Mouse (Mus musculus) ovary, postnatal 14 days (tissue): ENCODE results near the gene Mtx1.
A peak's percentile ranks its signal among the peaks of the same experiment; 100 is the strongest.
"Not testable (repeated sequence)": the region's sequence is repeated elsewhere in the genome, so short reads cannot be mapped to it uniquely, and the experiment has no call there.

Experiments used
- DNase-seq: peaks from one replicate; pipeline ENCODE4 v3.0.0; 2022; ENCODE audit warnings: low spot score

The Mtx1 gene

DNA sequence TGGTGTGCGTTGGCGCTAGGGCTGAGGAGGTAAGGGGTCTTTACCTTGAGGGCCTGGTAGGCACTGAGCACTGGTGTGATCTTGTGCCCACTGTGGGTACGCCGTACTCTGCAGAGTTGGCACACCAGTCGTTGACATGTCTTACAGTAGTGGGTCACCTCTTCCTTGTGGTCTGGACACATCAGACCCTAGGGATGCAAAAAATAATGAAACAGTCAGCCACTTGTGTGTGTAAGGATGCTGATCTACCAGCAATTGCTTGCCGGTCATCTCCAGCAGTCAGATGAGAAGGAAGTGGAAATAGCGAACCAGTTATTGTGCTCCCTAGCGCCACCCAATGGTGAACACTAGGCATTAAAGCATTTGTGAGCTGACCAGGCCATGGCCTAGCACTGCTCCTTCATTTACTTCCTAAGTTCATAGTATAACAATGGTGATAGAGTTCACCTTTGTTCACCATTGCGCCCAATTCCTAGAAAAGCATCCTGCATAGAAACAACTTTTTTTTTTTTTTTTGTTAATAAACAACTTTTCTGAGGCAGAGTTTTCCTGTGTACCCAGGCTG lies 15.5 kb upstream of the Mtx1 start:
- peak; percentile 53 for DNase-seq

- DNase-seq: no peak
These were observed 11.6 kb upstream of the Mtx1 start for GRCm38 (mm10) chr3:89238494-89238893.

GRCm38 (mm10) chr3:89237682-89238081 lies 10.8 kb upstream of the Mtx1 start:
- no peak for DNase-seq

GRCm38 (mm10) chr3:89236516-89236915 lies 9.6 kb upstream of the Mtx1 start:
- DNase-seq: no peak

DNA sequence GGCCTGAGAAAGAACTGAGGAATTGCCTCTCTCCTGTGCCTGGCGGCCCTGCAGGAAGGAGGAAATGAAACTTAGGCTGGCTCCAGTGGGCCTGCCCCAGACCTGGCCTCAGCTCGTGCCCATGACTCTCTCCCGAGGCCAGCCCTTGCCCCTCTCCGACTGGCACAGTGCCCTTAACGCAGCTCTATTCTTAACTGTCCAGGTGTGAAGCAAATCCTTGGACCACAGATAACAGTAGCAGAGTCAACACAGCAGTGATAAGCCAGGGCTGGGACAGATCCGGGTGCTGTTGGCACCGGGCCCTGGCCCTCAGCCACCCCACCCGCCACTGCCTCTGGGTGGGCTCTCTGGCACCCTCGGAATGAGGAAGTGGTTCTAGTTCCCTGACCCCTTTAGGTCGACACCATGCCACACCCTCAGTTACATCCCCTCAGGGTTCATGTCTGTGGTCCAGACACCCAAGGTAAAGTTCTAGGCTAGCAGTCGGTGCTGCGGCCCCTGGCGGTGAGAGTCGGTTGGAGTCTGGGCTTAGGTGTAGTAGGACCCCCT lies 6.7 kb upstream of the Mtx1 start:
- DNase-seq: no peak

GRCm38 (mm10) chr3:89232614-89233013 lies 5.7 kb upstream of the Mtx1 start:
- no peak for DNase-seq

DNA sequence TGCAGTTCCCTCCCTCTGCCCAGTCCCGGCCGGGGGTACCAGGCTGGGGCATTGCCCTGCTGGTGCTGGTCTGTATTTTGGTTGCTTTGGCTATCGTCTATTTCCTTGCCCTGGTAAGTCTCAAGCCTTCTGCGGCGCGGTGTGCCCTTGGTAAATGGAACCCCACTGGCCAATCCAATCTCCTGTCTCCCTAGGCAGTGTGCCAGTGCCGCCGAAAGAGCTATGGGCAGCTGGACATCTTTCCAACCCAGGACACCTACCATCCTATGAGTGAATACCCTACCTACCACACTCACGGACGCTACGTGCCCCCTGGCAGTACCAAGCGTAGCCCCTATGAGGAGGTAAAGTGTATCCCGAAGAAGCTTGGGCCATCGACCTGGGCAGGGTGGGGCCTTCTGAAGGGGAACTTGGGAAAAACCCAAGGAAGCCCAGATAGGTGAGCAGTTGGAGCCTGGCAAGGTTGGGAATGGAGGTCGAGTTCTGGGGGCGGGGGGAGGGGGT lies 4.9 kb upstream of the Mtx1 start:
- DNase-seq: no peak

GRCm38 (mm10) chr3:89231345-89231744 lies 4.5 kb upstream of the Mtx1 start:
- no peak for DNase-seq

DNA sequence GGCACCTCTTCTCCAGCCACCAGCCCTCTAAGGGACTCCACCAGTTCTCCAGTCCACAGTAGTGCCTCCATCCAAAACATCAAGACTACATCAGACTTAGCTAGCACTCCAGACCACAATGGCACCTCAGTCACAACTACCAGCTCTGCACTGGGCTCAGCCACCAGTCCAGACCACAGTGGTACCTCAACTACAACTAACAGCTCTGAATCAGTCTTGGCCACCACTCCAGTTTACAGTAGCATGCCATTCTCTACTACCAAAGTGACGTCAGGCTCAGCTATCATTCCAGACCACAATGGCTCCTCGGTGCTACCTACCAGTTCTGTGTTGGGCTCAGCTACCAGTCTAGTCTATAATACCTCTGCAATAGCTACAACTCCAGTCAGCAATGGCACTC lies 3.7 kb upstream of the Mtx1 start:
- no peak for DNase-seq

GRCm38 (mm10) chr3:89229276-89229675 lies 2.4 kb upstream of the Mtx1 start:
- no peak for DNase-seq

- no peak for DNase-seq
These were observed 1.9 kb upstream of the Mtx1 start, which contains the start of gene Muc1 for GRCm38 (mm10) chr3:89228836-89229235. Muc1 (plus strand) TSS chr3:89229057.

DNA sequence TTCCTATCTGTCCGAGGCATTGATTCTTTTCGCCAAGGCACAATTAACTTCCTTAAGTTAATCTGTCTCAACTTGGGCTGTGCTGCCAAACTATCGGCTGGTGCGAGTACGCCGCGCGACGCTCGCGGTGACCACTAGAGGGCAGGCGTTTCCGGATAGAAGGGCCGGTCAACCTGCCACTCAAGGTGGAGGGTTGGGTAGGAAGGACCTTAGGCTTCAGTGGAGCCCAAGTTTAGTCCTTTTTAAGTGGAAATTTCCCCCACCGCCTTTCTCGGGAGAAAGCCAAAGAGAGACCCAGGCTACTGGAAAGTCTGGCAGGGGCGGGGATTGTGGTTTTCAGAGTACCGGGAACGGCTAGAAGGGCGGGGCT lies 1.3 kb upstream of the Mtx1 start:
- DNase-seq: peak; percentile 87

GRCm38 (mm10) chr3:89227307-89228179 lies 655 bp upstream of the Mtx1 start:
- peak; percentile 74 for DNase-seq

- DNase-seq: no peak
These were observed 527 bp downstream of the Mtx1 start for GRCm38 (mm10) chr3:89226361-89226760.

DNA sequence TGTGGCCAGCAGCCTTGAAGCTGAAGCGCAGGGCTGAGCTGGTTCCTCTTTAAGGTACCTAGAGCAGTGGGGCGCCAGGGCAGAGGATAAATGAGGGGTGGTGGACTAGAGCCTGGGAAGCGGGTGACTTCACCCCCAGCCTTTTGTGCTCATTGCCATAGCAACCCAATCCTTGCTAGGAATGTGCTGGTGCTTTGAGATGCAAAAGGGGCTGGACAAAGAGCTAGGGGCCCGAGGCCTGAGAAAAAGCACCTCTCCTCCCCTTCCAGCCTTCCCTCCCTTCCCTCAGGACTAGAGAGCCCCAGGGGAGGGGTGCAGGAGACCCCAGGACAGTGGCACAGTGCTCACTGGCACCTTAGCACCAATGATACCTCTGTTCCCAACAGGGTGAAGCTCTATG lies 970 bp downstream of the Mtx1 start:
- no peak for DNase-seq

- no peak for DNase-seq
These were observed 1.5 kb downstream of the Mtx1 start for GRCm38 (mm10) chr3:89225321-89225815.

DNA sequence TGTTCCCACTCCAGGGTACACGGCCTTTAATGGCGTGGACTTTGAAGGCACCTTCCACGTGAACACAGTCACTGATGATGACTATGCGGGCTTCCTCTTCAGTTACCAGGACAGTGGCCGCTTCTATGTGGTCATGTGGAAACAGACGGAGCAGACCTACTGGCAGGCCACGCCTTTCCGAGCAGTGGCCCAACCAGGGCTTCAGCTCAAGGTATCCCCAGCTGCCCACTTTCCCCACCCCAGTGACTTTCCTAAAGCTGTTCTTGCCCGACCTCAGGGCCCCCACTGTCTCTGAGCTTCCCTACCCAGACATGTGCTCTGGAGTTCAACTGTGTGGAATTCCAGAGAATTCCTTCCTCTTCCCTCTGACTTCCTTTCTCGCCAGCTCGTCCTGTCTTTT lies 2.1 kb downstream of the Mtx1 start:
- DNase-seq: no peak

GRCm38 (mm10) chr3:89221167-89221566 lies 5.7 kb downstream of the Mtx1 start:
- DNase-seq: no peak

DNA sequence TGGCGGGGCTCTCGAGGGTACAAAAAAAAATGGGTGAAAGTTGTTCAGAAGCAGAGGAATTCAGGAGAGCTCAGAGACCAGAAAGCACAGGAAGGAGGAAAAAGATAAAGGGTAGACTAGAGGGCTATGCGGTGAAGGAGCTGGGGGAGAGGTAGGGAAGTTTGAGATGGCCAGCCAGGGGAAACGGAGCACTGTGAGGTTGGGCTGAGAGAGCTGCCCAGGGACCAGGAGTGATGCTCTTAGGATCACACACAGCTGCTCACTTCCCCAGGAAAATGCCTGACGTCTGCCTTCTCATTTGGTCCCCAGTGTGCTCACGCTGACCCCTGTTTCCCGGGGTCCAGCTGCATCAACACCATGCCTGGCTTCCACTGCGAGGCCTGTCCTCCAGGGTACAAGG lies 7.3 kb downstream of the Mtx1 start:
- no peak for DNase-seq

- DNase-seq: no peak
These were observed 8.6 kb downstream of the Mtx1 start for GRCm38 (mm10) chr3:89218271-89218670.

DNA sequence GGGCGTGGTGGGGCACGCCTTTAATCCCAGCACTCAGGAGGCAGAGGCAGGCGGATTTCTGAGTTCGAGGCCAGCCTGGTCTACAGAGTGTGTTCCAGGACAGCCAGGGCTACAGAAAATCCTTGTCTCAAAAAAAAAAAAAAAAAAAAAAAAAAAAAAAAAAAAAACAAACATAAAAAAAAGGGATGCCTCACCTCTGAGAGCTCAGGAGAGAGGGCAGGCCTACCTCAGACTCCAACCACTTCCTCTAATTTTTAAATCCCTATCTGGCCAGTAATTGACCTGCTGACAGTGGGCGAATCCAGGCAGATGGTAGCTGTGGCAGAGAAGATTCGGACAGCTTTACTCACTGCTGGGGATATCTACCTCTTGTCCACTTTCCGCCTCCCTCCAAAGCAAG lies 10.5 kb downstream of the Mtx1 start:
- DNase-seq: not testable (repeated sequence)

GRCm38 (mm10) chr3:89215853-89216252 lies 11.0 kb downstream of the Mtx1 start:
- peak; percentile 76 for DNase-seq
